12 mouse cellular contexts compared by ENCODE assay signal in genomic region chr4:140860125-140860766, GRCm38 (mm10). TPM values are rescaled to one million over a fixed set of nuclear protein-coding genes. Genes with fewer than 3 reads are reported as not detected.
A peak's percentile ranks its signal among the peaks of the same experiment; 100 is the strongest.
DNase-seq lines count a peak whose midpoint lies in the region; ATAC-seq lines count a peak whose summit lies in the region.
"Had no signal": no experiment of that assay in that cellular context is flagged by ENCODE, and none has a peak within 500 bp of the region (broad histone marks: within the 10 kb centered on the region; RNA-seq: fewer than 3 reads in every experiment).

No protein-coding gene starts in this region.

- no peak overlapping the region for H3K4me2 ChIP-seq in intestine, embryonic 14.5 days (ENCODE audit: low read length)
- H3K4me2 ChIP-seq: hindbrain, embryonic 12.5 days had no signal

- H3K9ac ChIP-seq in intestine, embryonic 14.5 days (ENCODE audit: low read length) = no peak overlapping the region
- H3K9ac ChIP-seq: forebrain, postnatal 0 days; hindbrain, embryonic 12.5 days had no signal

- peaks cover 3% of the 10 kb centered on the region; the same call in 1 of the 2 replicates for H3K9me3 ChIP-seq in intestine, embryonic 14.5 days (ENCODE audit: control insufficient read depth, low read length)
- H3K9me3 ChIP-seq: hindbrain, embryonic 12.5 days had no signal

- DNase-seq in kidney, adult 9 months = peak; percentile 8
- no peak for DNase-seq in kidney, adult 11 months
- DNase-seq in MEL-GATA-1-ER (ENCODE audit: extremely low read depth, low read depth) = peak; percentile 28
- DNase-seq in intestine, embryonic 14.5 days (ENCODE audit: low spot score) = no peak
- DNase-seq in layer of hippocampus, postnatal 14 days (ENCODE audit: low spot score in 2 of 2) = no peak
- no peak for DNase-seq in frontal cortex, adult 2 months (ENCODE audit: extremely low spot score in 1 of 2, low spot score in 1 of 2)
- DNase-seq: cerebellum, postnatal 10 days; forebrain, postnatal 0 days; thymus, postnatal 14 days had no signal

- H3K27me3 ChIP-seq in intestine, embryonic 14.5 days (replicated peaks; ENCODE audit: control insufficient read depth, insufficient read depth, low read length) = no peaks in the 10 kb centered on the region
- H3K27me3 ChIP-seq: hindbrain, embryonic 12.5 days had no signal

- no peaks in the 10 kb centered on the region for H3K36me3 ChIP-seq in intestine, embryonic 14.5 days (ENCODE audit: control insufficient read depth, insufficient read depth, low read length)
- H3K36me3 ChIP-seq: hindbrain, embryonic 12.5 days had no signal

- H3K27ac ChIP-seq in intestine, embryonic 14.5 days (ENCODE audit: low read depth) = no peak overlapping the region
- H3K27ac ChIP-seq: hindbrain, embryonic 12.5 days had no signal

- peak; percentile 44; the same call in 1 of the 2 replicates for ATAC-seq in intestine, embryonic 14.5 days (replicated peaks; ENCODE audit: low FRiP score, low TSS enrichment, low read depth)
- peak; percentile 70 for ATAC-seq in neutrophil, adult 5-6 weeks (ENCODE audit: extremely low read depth, insufficient number of reproducible peaks, low FRiP score, poor library complexity, severe bottlenecking)
- ATAC-seq in cerebellum, adult (ENCODE audit: insufficient number of reproducible peaks, low FRiP score, low TSS enrichment) = no peak
- ATAC-seq: forebrain, postnatal 0 days had no signal

- H3K4me3 ChIP-seq in intestine, embryonic 14.5 days (ENCODE audit: low read depth, low read length) = no peak overlapping the region
- H3K4me3 ChIP-seq: hindbrain, embryonic 12.5 days had no signal

- H3K4me1 ChIP-seq in intestine, embryonic 14.5 days (replicated peaks; ENCODE audit: control insufficient read depth, insufficient read depth, low read length) = no peaks in the 10 kb centered on the region
- H3K4me1 ChIP-seq: hindbrain, embryonic 12.5 days had no signal

- 45% methylated on average over 7 of the region's 7 CpGs for WGBS in intestine, embryonic 14.5 days

RNA-seq across cellular contexts. Expression of gene Padi1, which starts 14.7 kb away (rescaled TPM):
- 0.16 TPM in 1 of 2 replicates, not detected in the other for polyA plus RNA-seq in intestine, embryonic 14.5 days (2014; fragmentation: Nextera tagmentation; extraction: Ambion mirVana)
- total RNA-seq in neutrophil, adult 5-6 weeks (2017) = 0.49 and 0.81 TPM in 2 replicates
- total RNA-seq in layer of hippocampus, postnatal 14 days (2021) = not detected
- polyA plus RNA-seq in frontal cortex, adult 2 months (2012; rRNA removed) = 0.48 and 0.76 TPM in 2 replicates

RNA-seq across cellular contexts. Expression of gene Padi2, which starts 45.9 kb away (rescaled TPM):
- polyA plus RNA-seq in intestine, embryonic 14.5 days (2014; fragmentation: Nextera tagmentation; extraction: Ambion mirVana) = 1.9 and 2.5 TPM in 2 replicates
- 8.4 and 9.3 TPM in 2 replicates for total RNA-seq in neutrophil, adult 5-6 weeks (2017)
- 10 to 100 TPM; 12.0 to 16.8 TPM for total RNA-seq in layer of hippocampus, postnatal 14 days (2021)
- 12.2 and 13.0 TPM in 2 replicates for polyA plus RNA-seq in frontal cortex, adult 2 months (2012; rRNA removed)

RNA-seq across cellular contexts. Expression of gene Padi3, which starts 49.8 kb away (rescaled TPM):
- 0.09 TPM in 1 of 2 replicates, not detected in the other for polyA plus RNA-seq in intestine, embryonic 14.5 days (2014; fragmentation: Nextera tagmentation; extraction: Ambion mirVana)
- not detected in 2 replicates for total RNA-seq in neutrophil, adult 5-6 weeks (2017)
- not detected for total RNA-seq in layer of hippocampus, postnatal 14 days (2021)
- 0.14 and 0.23 TPM in 2 replicates for polyA plus RNA-seq in frontal cortex, adult 2 months (2012; rRNA removed)
- total RNA-seq: forebrain, postnatal 0 days had no signal

Comparison
In these comparisons a context has a peak if more than half of its experiments do, and no peak if none do; other contexts are left out.
1. DNase-seq: peak in kidney, adult 9 months (single experiment) and MEL-GATA-1-ER (single experiment); none in kidney, adult 11 months (single experiment), intestine, embryonic 14.5 days (single experiment), layer of hippocampus, postnatal 14 days (0 of 2) and frontal cortex, adult 2 months (0 of 2).